Mouse (Mus musculus) myocyte (in vitro differentiated cells): ENCODE results near the gene Il17c. TPM values are rescaled to one million over a fixed set of nuclear protein-coding genes. Genes with fewer than 3 reads are reported as not detected.
A peak's percentile ranks its signal among the peaks of the same experiment; 100 is the strongest.

ENCODE experiments used
- H3K27me3 ChIP-seq: one replicate; pipeline ENCODE4 v1.6.1; 2011; ENCODE audit not compliant: control insufficient read depth, insufficient read depth, insufficient read length
- H3K36me3 ChIP-seq: one replicate; pipeline ENCODE4 v1.6.1; 2011; ENCODE audit not compliant: control insufficient read depth, insufficient read depth
- H3K4me2 ChIP-seq: one replicate; pipeline ENCODE4 v1.6.1; 2011; ENCODE audit warnings: low read depth, control low read depth
- H3K4me3 ChIP-seq: one replicate; pipeline ENCODE4 v1.5.1; 2011; ENCODE audit warnings: mild to moderate bottlenecking, control low read depth, moderate library complexity
- H3K79me2 ChIP-seq: one replicate; pipeline ENCODE4 v1.6.1; 2011; ENCODE audit not compliant: control insufficient read depth, insufficient read depth
- H3ac ChIP-seq: one replicate; pipeline ENCODE4 v1.6.1; 2011; ENCODE audit not compliant: control insufficient read depth, insufficient read length
- CEBPB ChIP-seq: IDR thresholded peaks from 2 replicates; pipeline ENCODE4 v1.6.1; 2011; ENCODE audit warnings: mild to moderate bottlenecking, moderate library complexity; ENCODE audit not compliant: poor library complexity, insufficient read depth, severe bottlenecking
- E2F4 ChIP-seq: IDR thresholded peaks from one replicate; pipeline ENCODE4 v1.6.1; 2011; ENCODE audit warnings: mild to moderate bottlenecking, control low read depth, moderate library complexity; ENCODE audit not compliant: insufficient read depth
- MAX ChIP-seq: IDR thresholded peaks from one replicate; pipeline ENCODE4 v1.6.1; 2011; ENCODE audit warnings: low read depth, mild to moderate bottlenecking, control low read depth
- MYOD1 ChIP-seq, 3 experiments: IDR thresholded peaks; one replicate each; pipeline ENCODE4 v1.6.1; 2011; ENCODE audit warnings: control low read depth in 2 of 3, low read depth in 2 of 3, mild to moderate bottlenecking in 2 of 3, moderate library complexity in 1 of 3; ENCODE audit not compliant: insufficient read length in 2 of 3, control insufficient read depth in 1 of 3
- MYOG ChIP-seq, 3 experiments: IDR thresholded peaks; one replicate each; pipeline ENCODE4 v1.6.1; 2011; ENCODE audit warnings: control low read depth in 2 of 3, low read depth in 2 of 3, mild to moderate bottlenecking in 2 of 3; ENCODE audit not compliant: insufficient read length in 2 of 3, control insufficient read depth in 1 of 3, insufficient read depth in 1 of 3
- POLR2A ChIP-seq: IDR thresholded peaks from one replicate; pipeline ENCODE4 v1.6.1; 2011; ENCODE audit warnings: low read depth, mild to moderate bottlenecking, control low read depth, moderate library complexity; ENCODE audit not compliant: insufficient read length
- POLR2AphosphoS2 ChIP-seq: IDR thresholded peaks from one replicate; pipeline ENCODE4 v1.6.1; 2011; ENCODE audit warnings: low read depth, control low read depth; ENCODE audit not compliant: insufficient read length
- REST ChIP-seq: IDR thresholded peaks from one replicate; pipeline ENCODE4 v1.6.1; 2011; ENCODE audit warnings: mild to moderate bottlenecking, control low read depth, moderate library complexity; ENCODE audit not compliant: insufficient read depth, insufficient read length
- SRF ChIP-seq: IDR thresholded peaks from one replicate; pipeline ENCODE4 v1.6.1; 2011; ENCODE audit warnings: low read depth; ENCODE audit not compliant: control insufficient read depth, insufficient read length
- TCF12 ChIP-seq: IDR thresholded peaks from one replicate; pipeline ENCODE4 v1.6.1; 2011; ENCODE audit warnings: mild to moderate bottlenecking, control low read depth; ENCODE audit not compliant: poor library complexity, insufficient read depth, severe bottlenecking
- TCF3 ChIP-seq: IDR thresholded peaks from one replicate; pipeline ENCODE4 v1.6.1; 2011; ENCODE audit warnings: low read depth, control low read depth; ENCODE audit not compliant: insufficient read length
- USF1 ChIP-seq: IDR thresholded peaks from one replicate; pipeline ENCODE4 v1.6.1; 2011; ENCODE audit warnings: low read depth, mild to moderate bottlenecking, control low read depth, moderate library complexity
- polyA plus RNA-seq: library from polyadenylated mRNA; unstranded; fragments of >200 nt; fragmentation: generic; extraction: Trizol; gene quantifications from one replicate; pipeline ENCODE4 v1.2.1, GENCODE M21; 2012; ENCODE audit warnings: missing spikeins

The Il17c gene
- polyA plus RNA-seq, 1 experiment, result not detected

GRCm38 (mm10) chr8:122441326-122441725 lies 19.5 kb downstream of the Il17c start:
- TF ChIP-seq CEBPB (no peak), TCF3 (no peak), E2F4 (no peak), USF1 (no peak), POLR2AphosphoS2 (no peak), MYOD1 (IDR thresholded peaks at IDR 0.05; ENCODE audit: control insufficient read depth in 1 of 3, insufficient read length in 2 of 3, low read depth in 2 of 3) (no peak), REST (no peak), POLR2A (no peak), MYOG (IDR thresholded peaks at IDR 0.05; ENCODE audit: control insufficient read depth in 1 of 3, insufficient read depth in 1 of 3, insufficient read length in 2 of 3, low read depth in 2 of 3) (no peak), SRF (no peak)
- peak overlapping the region; percentile 91 for H3K4me2 ChIP-seq
- no peaks in the 10 kb centered on the region for H3K27me3 ChIP-seq
- no peak overlapping the region for H3K4me3 ChIP-seq
- peaks cover 7% of the 10 kb centered on the region for H3K36me3 ChIP-seq
- H3ac ChIP-seq, result no peak overlapping the region
- peaks cover 16% of the 10 kb centered on the region for H3K79me2 ChIP-seq

- TF ChIP-seq MAX (no peak), POLR2A (no peak), MYOG (IDR thresholded peaks at IDR 0.05; ENCODE audit: control insufficient read depth in 1 of 3, insufficient read depth in 1 of 3, insufficient read length in 2 of 3, low read depth in 2 of 3) (no peak), POLR2AphosphoS2 (no peak)
- Histone ChIP-seq H3K4me3 (peak overlapping the region; percentile 65), H3ac (peak overlapping the region; percentile 13), H3K27me3 (no peaks in the 10 kb centered on the region), H3K36me3 (peaks cover 4% of the 10 kb centered on the region), H3K4me2 (peak overlapping the region; percentile 91), H3K79me2 (peaks cover 16% of the 10 kb centered on the region)
These were observed 20.5 kb downstream of the Il17c start for GRCm38 (mm10) chr8:122442356-122442755.

- peak overlapping the region; percentile 91 for H3K4me2 ChIP-seq
- peak overlapping the region; percentile 65 for H3K4me3 ChIP-seq
- TF ChIP-seq TCF3 (no peak), SRF (no peak), MAX (no peak), MYOD1 (IDR thresholded peaks at IDR 0.05; ENCODE audit: control insufficient read depth in 1 of 3, insufficient read length in 2 of 3, low read depth in 2 of 3) (no peak), REST (no peak), CEBPB (no peak), MYOG (IDR thresholded peaks at IDR 0.05; ENCODE audit: control insufficient read depth in 1 of 3, insufficient read depth in 1 of 3, insufficient read length in 2 of 3, low read depth in 2 of 3) (no peak), TCF12 (no peak), USF1 (no peak), POLR2AphosphoS2 (no peak), E2F4 (no peak), POLR2A (no peak)
- peaks cover 4% of the 10 kb centered on the region for H3K36me3 ChIP-seq
- peaks cover 16% of the 10 kb centered on the region for H3K79me2 ChIP-seq
- no peaks in the 10 kb centered on the region for H3K27me3 ChIP-seq
- H3ac ChIP-seq, result peak overlapping the region; percentile 13
These were observed 21.0 kb downstream of the Il17c start for GRCm38 (mm10) chr8:122442781-122443180.

- peaks cover 4% of the 10 kb centered on the region for H3K36me3 ChIP-seq
- peak; percentile 94 for TF ChIP-seq POLR2A
- TF ChIP-seq REST, result no peak
- no peak for TF ChIP-seq CEBPB
- no peak for TF ChIP-seq USF1
- peak; percentile 95 for TF ChIP-seq POLR2AphosphoS2
- TF ChIP-seq E2F4, result no peak
- peak in 1 of 3 experiments; percentile 4 for TF ChIP-seq MYOG (IDR thresholded peaks at IDR 0.05; ENCODE audit: control insufficient read depth in 1 of 3, insufficient read depth in 1 of 3, insufficient read length in 2 of 3, low read depth in 2 of 3)
- TF ChIP-seq MYOD1 (IDR thresholded peaks at IDR 0.05; ENCODE audit: control insufficient read depth in 1 of 3, insufficient read length in 2 of 3, low read depth in 2 of 3), result peak in 2 of 3 experiments; percentile 6 to 11
- TF ChIP-seq SRF, result peak; percentile 28
- TF ChIP-seq TCF12, result no peak
- TF ChIP-seq TCF3, result no peak
- TF ChIP-seq MAX, result no peak
- peaks cover 16% of the 10 kb centered on the region for H3K79me2 ChIP-seq
- peak within 1 kb of the TSS; percentile 13 for H3ac ChIP-seq
- peak within 1 kb of the TSS; percentile 65 for H3K4me3 ChIP-seq
- H3K4me2 ChIP-seq, result peak within 1 kb of the TSS; percentile 91
- no peaks in the 10 kb centered on the region for H3K27me3 ChIP-seq
These were observed 21.6 kb downstream of the Il17c start, which contains the start of gene Mvd for GRCm38 (mm10) chr8:122443262-122444006. Gene Mvd (minus strand): TSS chr8:122443422.

- Histone ChIP-seq H3K4me3 (peak overlapping the region; percentile 65), H3ac (peak overlapping the region; percentile 13), H3K79me2 (peaks cover 16% of the 10 kb centered on the region), H3K36me3 (no peaks in the 10 kb centered on the region), H3K27me3 (no peaks in the 10 kb centered on the region), H3K4me2 (peak overlapping the region; percentile 84)
- TF ChIP-seq POLR2A (peak; percentile 29), POLR2AphosphoS2 (no peak)
These were observed 22.4 kb downstream of the Il17c start for GRCm38 (mm10) chr8:122444058-122444748.
